Mouse (Mus musculus) stomach, postnatal 0 days (tissue): Measurements from ENCODE around the gene Sft2d1. TPM values are rescaled to one million over a fixed set of nuclear protein-coding genes. Genes with fewer than 3 reads are reported as not detected.
"Not testable (repeated sequence)": the region's sequence is repeated elsewhere in the genome, so short reads cannot be mapped to it uniquely, and the experiment has no call there.

ENCODE experiments used
- ATAC-seq: fragments of 200-750 bp; cut with Nextera tagmentation; 2 replicates; pipeline ENCODE4 v1.8.0; 2017; ENCODE audit not compliant: low FRiP score, low TSS enrichment
- DNase-seq: peaks from one replicate; pipeline ENCODE4 v3.0.0-alpha.2; 2016; ENCODE audit warnings: low spot score
- H3K27ac ChIP-seq: fragments of 300-500 bp; sonication (generic); replicated peaks from 2 replicates; pipeline ENCODE4 v1.5.1; 2014; ENCODE audit warnings: mild to moderate bottlenecking, control low read depth
- H3K27me3 ChIP-seq: fragments of 300-500 bp; sonication (generic); 2 replicates; pipeline ENCODE4 v1.6.1; 2014; ENCODE audit warnings: low read length; ENCODE audit not compliant: control insufficient read depth, insufficient read depth
- H3K36me3 ChIP-seq: fragments of 300-500 bp; sonication (generic); 2 replicates; pipeline ENCODE4 v1.6.1; 2014; ENCODE audit warnings: low read length, mixed read lengths; ENCODE audit not compliant: control insufficient read depth, insufficient read depth
- H3K4me1 ChIP-seq: fragments of 300-500 bp; sonication (generic); replicated peaks from 2 replicates; pipeline ENCODE4 v1.6.1; 2014; ENCODE audit warnings: antibody characterized with exemption; ENCODE audit not compliant: control insufficient read depth, insufficient read depth
- H3K4me2 ChIP-seq: fragments of 300-500 bp; sonication (generic); replicated peaks from 2 replicates; pipeline ENCODE4 v1.6.1; 2014; ENCODE audit warnings: low read depth, mild to moderate bottlenecking, control low read depth, moderate library complexity
- H3K4me3 ChIP-seq: fragments of 300-500 bp; sonication (generic); 2 replicates; pipeline ENCODE4 v1.5.1; 2014; ENCODE audit warnings: low read depth, low read length, control low read depth
- H3K9ac ChIP-seq: fragments of 300-500 bp; sonication (generic); 2 replicates; pipeline ENCODE4 v1.6.1; 2014; ENCODE audit warnings: mild to moderate bottlenecking, low read length, control low read depth, mixed read lengths
- H3K9me3 ChIP-seq: fragments of 300-500 bp; sonication (generic); 2 replicates; pipeline ENCODE4 v1.6.1; 2016; ENCODE audit warnings: low read length; ENCODE audit not compliant: control insufficient read depth
- CTCF ChIP-seq: IDR thresholded peaks from 2 replicates; pipeline ENCODE4 v1.5.1; 2016; ENCODE audit warnings: antibody characterized with exemption, low read depth, mild to moderate bottlenecking, moderate library complexity
- EP300 ChIP-seq: optimal IDR thresholded peaks from 2 replicates; pipeline ENCODE3; 2016; ENCODE audit warnings: antibody characterized with exemption
- WGBS: fragments of 180-500 bp; shearing (Covaris S2); extraction: QIAGEN DNeasy Blood & Tissue Kit; methylation state at CpG from one replicate; pipeline ENCODE4 v1.1.7; 2014; 5-methylcytosine and 5-hydroxymethylcytosine counted together
- polyA plus RNA-seq: library from polyadenylated mRNA; unstranded; fragments of >200 nt; fragmentation: Nextera tagmentation; extraction: Ambion mirVana; gene quantifications from 2 replicates; pipeline ENCODE4 v1.2.1, GENCODE M21; 2015

Gene Sft2d1
- polyA plus RNA-seq, result 96.2 and 104 TPM in 2 replicates

GRCm38 (mm10) chr17:8310838-8311614, at the start of gene Sft2d1:
Sft2d1 (plus strand) TSS chr17:8311102.
- Histone ChIP-seq H3K9ac (peak within 1 kb of the TSS; percentile 77), H3K9me3 (no peaks in the 10 kb centered on the region), H3K27me3 (no peaks in the 10 kb centered on the region), H3K4me3 (peak within 1 kb of the TSS; percentile 81), H3K27ac (peak within 1 kb of the TSS; percentile 86), H3K36me3 (no peaks in the 10 kb centered on the region), H3K4me1 (0 out of 2 replicates have a peak, but pooled peaks cover 3% of the 10 kb centered on the region), H3K4me2 (peak within 1 kb of the TSS; percentile 56)
- TF ChIP-seq EP300 (peak; percentile 73), CTCF (peak; percentile 8; the same call in 1 of the 2 replicates)
- ATAC-seq (peak; percentile 93), DNase-seq (peak; percentile 96)
- under 1% methylated on average over 47 of the region's 54 CpGs for WGBS

GRCm38 (mm10) chr17:8264638-8265037, 46.3 kb upstream of the Sft2d1 start:
- peak; percentile 87 for TF ChIP-seq CTCF
- not testable (repeated sequence) for H3K9ac ChIP-seq, H3K4me1 ChIP-seq, H3K4me3 ChIP-seq, H3K9me3 ChIP-seq, H3K27me3 ChIP-seq, H3K36me3 ChIP-seq, H3K27ac ChIP-seq, H3K4me2 ChIP-seq
- DNase-seq, result peak; percentile 43
- peak; percentile 56; the same call in 1 of the 2 replicates for ATAC-seq
- 12% methylated on average over 7 of the region's 7 CpGs for WGBS

- TF ChIP-seq CTCF (no peak), EP300 (no peak)
- no peak overlapping the region for H3K9ac ChIP-seq
- H3K4me2 ChIP-seq, result no peak overlapping the region
- H3K4me3 ChIP-seq, result no peak overlapping the region
- H3K27me3 ChIP-seq, result no peaks in the 10 kb centered on the region
- DNase-seq (no peak), ATAC-seq (no peak; the same call in 1 of the 2 replicates)
- H3K4me1 ChIP-seq, result no peaks in the 10 kb centered on the region
- H3K36me3 ChIP-seq, result no peaks in the 10 kb centered on the region
- H3K9me3 ChIP-seq, result no peaks in the 10 kb centered on the region
- 35% methylated on average over 6 of the region's 6 CpGs for WGBS
- no peak overlapping the region for H3K27ac ChIP-seq
Observed at GRCm38 (mm10) chr17:8272054-8272749, 38.7 kb upstream of the Sft2d1 start.

DNA sequence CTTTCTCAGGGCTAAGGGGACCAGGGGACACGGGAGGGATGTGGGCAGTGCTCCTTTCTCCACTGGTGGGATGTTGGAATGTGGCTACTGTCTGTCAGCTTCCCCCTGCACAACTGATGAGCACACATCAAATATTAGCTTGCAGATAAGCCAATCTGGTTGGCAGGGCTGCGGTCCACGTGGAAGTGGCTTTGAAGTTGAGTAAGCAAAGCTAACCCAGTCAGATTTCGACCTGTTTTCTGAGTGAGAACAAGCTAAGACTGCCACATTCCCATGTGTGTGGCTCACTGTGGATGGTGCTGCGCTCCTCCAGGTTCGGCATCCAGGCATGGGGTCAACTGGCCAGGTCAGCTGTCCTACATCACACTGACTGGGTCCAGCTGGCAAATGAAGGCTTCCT, 38.0 kb upstream of the Sft2d1 start:
- Histone ChIP-seq H3K4me2 (no peak overlapping the region), H3K36me3 (no peaks in the 10 kb centered on the region), H3K27me3 (no peaks in the 10 kb centered on the region), H3K4me1 (no peaks in the 10 kb centered on the region), H3K9ac (no peak overlapping the region), H3K27ac (no peak overlapping the region), H3K4me3 (no peak overlapping the region), H3K9me3 (no peaks in the 10 kb centered on the region)
- DNase-seq, result no peak
- TF ChIP-seq CTCF (no peak), EP300 (no peak)
- ATAC-seq, result peak; percentile 57; the same call in 1 of the 2 replicates
- 36% methylated on average over 6 of the region's 6 CpGs for WGBS

DNA sequence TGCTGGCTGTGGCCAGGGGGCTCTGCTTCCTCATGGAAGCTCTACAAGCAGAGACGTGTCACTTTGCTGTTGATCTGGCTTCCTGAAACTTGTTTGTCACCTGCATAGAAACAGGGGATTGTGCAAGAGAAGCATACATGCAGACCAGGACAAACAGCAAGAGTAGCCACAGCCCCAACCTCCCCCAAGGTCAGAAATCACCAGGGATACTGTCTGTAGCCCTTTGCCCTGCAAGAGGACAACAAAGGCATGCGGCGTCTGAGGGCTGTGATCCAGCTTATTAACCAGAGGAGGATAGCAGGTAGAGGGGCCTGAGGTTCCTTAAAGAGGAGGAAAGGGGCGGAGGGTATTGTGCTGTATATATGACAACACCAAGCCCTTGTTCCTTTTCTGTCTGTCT, 34.8 kb upstream of the Sft2d1 start:
- no peak overlapping the region for H3K4me3 ChIP-seq
- no peaks in the 10 kb centered on the region for H3K4me1 ChIP-seq
- no peak overlapping the region for H3K4me2 ChIP-seq
- no peaks in the 10 kb centered on the region for H3K36me3 ChIP-seq
- no peak overlapping the region for H3K27ac ChIP-seq
- H3K9ac ChIP-seq, result no peak overlapping the region
- TF ChIP-seq EP300 (no peak), CTCF (no peak)
- 65% methylated on average over 4 of the region's 4 CpGs for WGBS
- H3K9me3 ChIP-seq, result no peaks in the 10 kb centered on the region
- DNase-seq, result no peak
- no peaks in the 10 kb centered on the region for H3K27me3 ChIP-seq
- ATAC-seq, result no peak

DNA sequence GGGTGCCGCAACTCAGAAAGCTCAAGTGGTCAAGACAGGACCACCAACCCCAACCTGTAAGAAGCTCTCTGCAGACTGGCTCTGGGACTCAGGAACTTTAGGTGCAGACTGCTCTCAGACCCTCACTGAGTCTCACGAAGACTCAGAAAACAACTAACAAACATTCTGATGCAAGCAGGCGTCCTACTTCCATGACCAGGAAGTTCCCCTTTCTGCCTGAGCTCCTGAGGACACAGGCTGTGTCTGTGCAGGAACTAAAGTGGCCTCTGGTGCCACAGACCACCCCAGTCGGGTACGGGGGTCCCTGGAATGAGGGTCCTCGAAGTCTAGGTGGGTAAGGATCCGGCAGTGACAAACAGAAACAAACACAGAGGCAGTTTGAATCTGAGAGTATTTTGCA, 34.2 kb upstream of the Sft2d1 start:
- Histone ChIP-seq H3K9ac (no peak overlapping the region), H3K4me3 (no peak overlapping the region), H3K4me1 (no peaks in the 10 kb centered on the region), H3K27ac (no peak overlapping the region), H3K4me2 (no peak overlapping the region), H3K36me3 (no peaks in the 10 kb centered on the region), H3K9me3 (no peaks in the 10 kb centered on the region), H3K27me3 (no peaks in the 10 kb centered on the region)
- ATAC-seq, result no peak
- no peak for TF ChIP-seq EP300
- no peak for TF ChIP-seq CTCF
- 71% methylated on average over 7 of the region's 7 CpGs for WGBS
- no peak for DNase-seq
